In genomic region chr14:61645547-61645946, GRCm38 (mm10) we compare ENCODE assay signal across 15 mouse cellular contexts. TPM values are rescaled to one million over a fixed set of nuclear protein-coding genes. Genes with fewer than 3 reads are reported as not detected.
DNase-seq lines count a peak whose midpoint lies in the region; ATAC-seq and TF ChIP-seq lines count a peak whose summit lies in the region.
"Had no signal": no experiment of that assay in that cellular context is flagged by ENCODE, and none has a peak within 500 bp of the region (broad histone marks: within the 10 kb centered on the region; RNA-seq: fewer than 3 reads in every experiment).

No protein-coding gene starts in this region.

- no peak for DNase-seq in heart, embryonic 10.5 days (ENCODE audit: low spot score)
- no peak for DNase-seq in heart, adult 8-10 months (ENCODE audit: low spot score)
- no peak for DNase-seq in layer of hippocampus, adult 2 months (ENCODE audit: low spot score in 2 of 2)
- no peak for DNase-seq in layer of hippocampus, postnatal 36 days
- DNase-seq in forebrain, embryonic 10.5 days (ENCODE audit: extremely low spot score, low spot score) = no peak
- no peak for DNase-seq in liver, embryonic 14.5 days (ENCODE audit: low read depth in 3 of 3, low spot score in 3 of 3)
- DNase-seq in cerebellum, adult 9-10 months = no peak
- DNase-seq in lung, adult 2 months = no peak
- DNase-seq: adrenal gland, adult 2 months; kidney, postnatal 14 days; right cerebral cortex, adult 18-20 months; thymus, adult 18-20 months had no signal

- 56% methylated on average over 1 of the region's 1 CpGs for WGBS in heart, embryonic 10.5 days
- 52% methylated on average over 1 of the region's 1 CpGs for WGBS in forebrain, embryonic 10.5 days
- 27% methylated on average over 1 of the region's 1 CpGs for WGBS in liver, embryonic 14.5 days (ENCODE audit: insufficient replicate concordance)
- 47% methylated on average over 1 of the region's 1 CpGs for WGBS in lung, adult 2 months

- H3K9ac ChIP-seq in liver, embryonic 14.5 days (replicated peaks) = peak overlapping the region; percentile 47; the same call in 1 of the 2 replicates
- H3K9ac ChIP-seq: lung, embryonic 15.5 days had no signal

- H3K36me3 ChIP-seq in heart, embryonic 10.5 days = no peaks in the 10 kb centered on the region
- peaks cover 8% of the 10 kb centered on the region; the same call in 1 of the 2 replicates for H3K36me3 ChIP-seq in forebrain, embryonic 10.5 days (replicated peaks)
- peaks cover 3% of the 10 kb centered on the region for H3K36me3 ChIP-seq in liver, embryonic 14.5 days (replicated peaks; ENCODE audit: control insufficient read depth, insufficient read depth, low read depth)
- H3K36me3 ChIP-seq: hindbrain, embryonic 10.5 days; lung, embryonic 15.5 days had no signal

- no peak for TF ChIP-seq POLR2A in lung, adult 2 months (IDR thresholded peaks at IDR 0.05; ENCODE audit: borderline replicate concordance, extremely low read depth, low read depth, low read length)

- no peak for TF ChIP-seq EP300 in liver, embryonic 14.5 days (IDR thresholded peaks at IDR 0.05; ENCODE audit: low read depth)

- H3K4me1 ChIP-seq in heart, embryonic 10.5 days = peaks cover 4% of the 10 kb centered on the region; the same call in 1 of the 2 replicates
- peaks cover 26% of the 10 kb centered on the region for H3K4me1 ChIP-seq in forebrain, embryonic 10.5 days
- H3K4me1 ChIP-seq in liver, embryonic 14.5 days (replicated peaks; ENCODE audit: control insufficient read depth in 2 of 2, insufficient read depth in 2 of 2, low read length in 1 of 2) = peaks cover 6 to 7% of the 10 kb centered on the region in 2 experiments
- H3K4me1 ChIP-seq in lung, adult 2 months (ENCODE audit: control insufficient read depth, insufficient read depth, low read length) = peaks cover 5% of the 10 kb centered on the region

- H3K27me3 ChIP-seq in heart, embryonic 10.5 days (ENCODE audit: insufficient read depth, poor library complexity, severe bottlenecking) = no peaks in the 10 kb centered on the region
- H3K27me3 ChIP-seq in forebrain, embryonic 10.5 days (ENCODE audit: poor library complexity, severe bottlenecking) = no peaks in the 10 kb centered on the region
- no peaks in the 10 kb centered on the region for H3K27me3 ChIP-seq in liver, embryonic 14.5 days (ENCODE audit: control insufficient read depth, insufficient read depth, low read length)
- H3K27me3 ChIP-seq: lung, embryonic 15.5 days; Patski had no signal

- H3K9me3 ChIP-seq in heart, embryonic 10.5 days = no peaks in the 10 kb centered on the region
- H3K9me3 ChIP-seq in forebrain, embryonic 10.5 days = no peaks in the 10 kb centered on the region
- H3K9me3 ChIP-seq in liver, embryonic 14.5 days (ENCODE audit: control insufficient read depth, low read length) = no peaks in the 10 kb centered on the region
- H3K9me3 ChIP-seq: hindbrain, embryonic 10.5 days; lung, embryonic 15.5 days had no signal

- no peak for TF ChIP-seq CTCF in layer of hippocampus, adult 2 months (conservative IDR thresholded peaks at IDR 0.05)
- TF ChIP-seq CTCF in liver, embryonic 14.5 days (IDR thresholded peaks at IDR 0.05; ENCODE audit: low read depth) = no peak
- TF ChIP-seq CTCF in lung, adult 2 months (IDR thresholded peaks at IDR 0.05; ENCODE audit: insufficient read depth, low read length) = no peak

- H3K4me2 ChIP-seq in liver, embryonic 14.5 days (ENCODE audit: low read depth) = peak overlapping the region; percentile 65
- H3K4me2 ChIP-seq: lung, embryonic 15.5 days had no signal

- H3K4me3 ChIP-seq in heart, embryonic 10.5 days = 0 out of 2 replicates have a peak overlapping the region, but pooled peaks have one; percentile 31
- H3K4me3 ChIP-seq in layer of hippocampus, adult 2 months = no peak overlapping the region
- peak overlapping the region; percentile 27; the same call in 1 of the 2 replicates for H3K4me3 ChIP-seq in forebrain, embryonic 10.5 days
- H3K4me3 ChIP-seq in liver, embryonic 14.5 days (ENCODE audit: insufficient read depth in 1 of 2, low read depth in 2 of 2, low read length in 2 of 2) = peak overlapping the region in 1 of 2 experiments; percentile 45; a peak in 3 of 4 replicates
- H3K4me3 ChIP-seq in lung, adult 2 months (replicated peaks; ENCODE audit: extremely low read depth, low read depth, low read length) = no peak overlapping the region
- H3K4me3 ChIP-seq: lung, embryonic 15.5 days had no signal

- no peak overlapping the region for H3K27ac ChIP-seq in heart, embryonic 10.5 days
- peak overlapping the region; percentile 88 for H3K27ac ChIP-seq in layer of hippocampus, adult 2 months
- H3K27ac ChIP-seq in forebrain, embryonic 10.5 days = no peak overlapping the region
- H3K27ac ChIP-seq in liver, embryonic 14.5 days = no peak overlapping the region
- H3K27ac ChIP-seq: hindbrain, embryonic 10.5 days; lung, embryonic 15.5 days had no signal

- ATAC-seq in liver, embryonic 14.5 days (ENCODE audit: insufficient read depth) = no peak
- ATAC-seq: Patski had no signal

RNA-seq across cellular contexts. Expression of gene Kcnrg, which starts 38.3 kb away (rescaled TPM):
- polyA plus RNA-seq in heart, embryonic 10.5 days (2016; fragmentation: Nextera tagmentation; extraction: Ambion mirVana) = 0.23 and 0.39 TPM in 2 replicates
- under 1 TPM in 2 of 4 experiments, not detected in 2; 0.12 to 0.16 TPM for total RNA-seq in heart, adult 8-10 months (2022)
- 1 to 10 TPM; 1.0 to 1.1 TPM for total RNA-seq in layer of hippocampus, adult 2 months (2021)
- 1 to 10 TPM in 1 of 2 experiments, under 1 TPM in 1; 0.87 to 1.1 TPM for total RNA-seq in layer of hippocampus, postnatal 36 days (2021)
- polyA plus RNA-seq in forebrain, embryonic 10.5 days (2016; fragmentation: Nextera tagmentation; extraction: Ambion mirVana) = 0.37 and 0.64 TPM in 2 replicates
- polyA plus RNA-seq in liver, embryonic 14.5 days (2012; rRNA removed) = 0.08 and 0.13 TPM in 2 replicates
- polyA plus RNA-seq in liver, embryonic 14.5 days (2014; fragmentation: Nextera tagmentation; extraction: Ambion mirVana) = 0.19 and 0.25 TPM in 2 replicates
- polyA plus RNA-seq in lung, adult 2 months (2012; rRNA removed) = 3.0 and 4.9 TPM in 2 replicates

RNA-seq across cellular contexts. Expression of gene Trim13, which starts 47.5 kb away (rescaled TPM):
- polyA plus RNA-seq in heart, embryonic 10.5 days (2016; fragmentation: Nextera tagmentation; extraction: Ambion mirVana) = 9.0 and 13.2 TPM in 2 replicates
- 1 to 10 TPM; 7.1 to 8.6 (median 8.1) TPM for total RNA-seq in heart, adult 8-10 months (2022)
- total RNA-seq in layer of hippocampus, adult 2 months (2021) = 10 to 100 TPM; 11.4 to 12.4 TPM
- 10 to 100 TPM; 14.1 to 14.2 TPM for total RNA-seq in layer of hippocampus, postnatal 36 days (2021)
- polyA plus RNA-seq in forebrain, embryonic 10.5 days (2016; fragmentation: Nextera tagmentation; extraction: Ambion mirVana) = 12.5 and 13.0 TPM in 2 replicates
- polyA plus RNA-seq in liver, embryonic 14.5 days (2012; rRNA removed) = 1.9 and 2.7 TPM in 2 replicates
- polyA plus RNA-seq in liver, embryonic 14.5 days (2014; fragmentation: Nextera tagmentation; extraction: Ambion mirVana) = 4.0 and 4.3 TPM in 2 replicates
- 2.5 and 4.7 TPM in 2 replicates for polyA plus RNA-seq in lung, adult 2 months (2012; rRNA removed)

Comparison
In these comparisons a context has a peak if more than half of its experiments do, and no peak if none do; other contexts are left out.
1. H3K4me3 ChIP-seq: peak in heart, embryonic 10.5 days (single experiment) and forebrain, embryonic 10.5 days (single experiment); none in layer of hippocampus, adult 2 months (single experiment) and lung, adult 2 months (single experiment).